Mouse (Mus musculus): ENCODE measurements at regions not wholly inside any gene's neighbourhood (a gene's known extent, or its start where the extent isn't known, plus 50 kb on each side); places are given as distances from the start of the nearest gene placed in this dataset.
"Not testable (repeated sequence)": the region's sequence is repeated elsewhere in the genome, so short reads cannot be mapped to it uniquely, and the experiment has no call there.

DNA sequence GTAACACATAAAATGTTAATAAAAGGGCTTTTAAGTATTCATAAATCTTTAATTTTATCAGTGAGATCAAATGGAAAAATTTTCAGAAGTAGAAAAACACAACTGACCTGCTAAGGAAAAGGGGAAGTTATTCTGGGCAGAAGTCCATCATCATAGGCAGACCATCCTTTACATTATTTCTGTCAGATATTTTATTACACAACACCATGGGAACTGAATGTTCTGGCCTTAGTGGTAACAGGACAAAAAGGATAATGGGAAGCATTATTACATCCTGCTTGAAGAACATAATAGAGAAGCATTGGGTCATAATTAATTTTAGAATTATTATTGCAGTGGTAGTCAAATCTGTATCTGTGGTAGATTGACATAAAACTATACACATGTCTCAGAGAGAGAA is 603.5 kb upstream of the Gje1 start:
- Histone ChIP-seq H3K4me3 (no peak overlapping the region), H3K36me3 (replicated peaks) (no peaks in the 10 kb centered on the region), H3K27me3 (replicated peaks; ENCODE audit: low read depth, poor library complexity, severe bottlenecking) (no peaks in the 10 kb centered on the region), H3K27ac (replicated peaks) (no peak overlapping the region), H3K9me3 (no peaks in the 10 kb centered on the region), H3K4me1 (no peaks in the 10 kb centered on the region)
- no peak for DNase-seq (ENCODE audit: low spot score)

GRCm38 (mm10) chr10:15317017-15317607 is 599.1 kb upstream of the Gje1 start:
- Histone ChIP-seq H3K27ac (replicated peaks) (no peak overlapping the region), H3K9me3 (no peaks in the 10 kb centered on the region), H3K27me3 (replicated peaks; ENCODE audit: low read depth, poor library complexity, severe bottlenecking) (no peaks in the 10 kb centered on the region), H3K4me3 (no peak overlapping the region), H3K36me3 (replicated peaks) (no peaks in the 10 kb centered on the region), H3K4me1 (no peaks in the 10 kb centered on the region)
- no peak for DNase-seq (ENCODE audit: low spot score)
- WGBS, result 82% methylated on average over 2 of the region's 2 CpGs

DNA sequence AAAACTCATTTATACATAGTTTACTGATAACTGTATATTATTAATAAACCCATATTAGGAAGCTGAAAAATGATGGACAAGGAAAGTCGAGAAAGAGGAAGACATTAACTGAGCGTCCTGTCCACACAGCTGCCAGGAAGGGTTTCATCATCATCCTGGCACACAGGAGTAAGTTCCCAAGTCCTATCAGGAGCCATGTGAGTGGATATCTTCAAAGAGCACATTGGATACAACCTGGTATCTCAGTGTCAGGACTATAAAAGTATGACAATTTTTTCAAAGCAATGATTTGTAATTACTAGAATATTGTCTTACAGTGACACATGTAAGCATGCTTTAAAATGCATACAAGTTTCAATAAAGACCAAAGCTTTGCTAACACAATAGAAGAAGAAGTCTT is 592.6 kb upstream of the Gje1 start:
- WGBS, result 87% methylated on average over 2 of the region's 2 CpGs
- no peaks in the 10 kb centered on the region for H3K27me3 ChIP-seq (replicated peaks; ENCODE audit: low read depth, poor library complexity, severe bottlenecking)
- H3K36me3 ChIP-seq (replicated peaks), result no peaks in the 10 kb centered on the region
- no peaks in the 10 kb centered on the region for H3K4me1 ChIP-seq
- no peak overlapping the region for H3K27ac ChIP-seq (replicated peaks)
- H3K4me3 ChIP-seq, result no peak overlapping the region
- no peaks in the 10 kb centered on the region for H3K9me3 ChIP-seq
- DNase-seq (ENCODE audit: low spot score), result no peak

DNA sequence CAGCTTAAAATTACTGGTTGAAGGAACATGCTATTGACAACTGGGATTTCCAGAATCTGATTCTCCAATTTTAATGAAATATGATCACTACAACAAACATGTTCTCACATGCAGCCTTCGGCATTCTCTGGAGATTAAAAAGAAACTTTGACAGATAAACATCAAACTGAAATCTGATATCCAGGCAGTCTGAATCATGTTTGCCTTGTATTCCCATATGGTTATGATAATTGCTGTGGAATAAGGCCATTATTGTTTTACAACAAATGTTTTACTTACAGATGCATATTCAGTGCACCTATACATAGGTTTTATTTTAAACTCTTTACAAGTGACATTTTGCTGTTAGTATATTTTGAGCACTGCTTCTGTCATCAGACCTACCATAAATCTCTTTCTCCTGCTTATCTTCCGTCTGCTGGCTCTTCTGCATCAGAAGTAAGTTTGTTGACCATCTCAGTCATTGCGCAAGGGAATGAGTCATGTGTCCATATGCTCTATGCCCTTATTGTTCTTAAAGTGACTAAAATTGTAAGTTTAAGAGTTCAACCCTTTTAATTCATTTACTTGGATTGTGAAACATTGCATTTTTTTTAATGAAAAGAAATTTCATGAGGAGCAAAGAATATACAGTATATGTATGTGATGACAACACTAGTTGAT is 587.9 kb upstream of the Gje1 start:
- Histone ChIP-seq H3K27me3 (replicated peaks; ENCODE audit: low read depth, poor library complexity, severe bottlenecking) (no peaks in the 10 kb centered on the region), H3K4me3 (no peak overlapping the region), H3K36me3 (replicated peaks) (no peaks in the 10 kb centered on the region), H3K27ac (replicated peaks) (no peak overlapping the region), H3K9me3 (no peaks in the 10 kb centered on the region), H3K4me1 (no peaks in the 10 kb centered on the region)
- WGBS, result 58% methylated on average over 3 of the region's 3 CpGs
- no peak for DNase-seq (ENCODE audit: low spot score)

DNA sequence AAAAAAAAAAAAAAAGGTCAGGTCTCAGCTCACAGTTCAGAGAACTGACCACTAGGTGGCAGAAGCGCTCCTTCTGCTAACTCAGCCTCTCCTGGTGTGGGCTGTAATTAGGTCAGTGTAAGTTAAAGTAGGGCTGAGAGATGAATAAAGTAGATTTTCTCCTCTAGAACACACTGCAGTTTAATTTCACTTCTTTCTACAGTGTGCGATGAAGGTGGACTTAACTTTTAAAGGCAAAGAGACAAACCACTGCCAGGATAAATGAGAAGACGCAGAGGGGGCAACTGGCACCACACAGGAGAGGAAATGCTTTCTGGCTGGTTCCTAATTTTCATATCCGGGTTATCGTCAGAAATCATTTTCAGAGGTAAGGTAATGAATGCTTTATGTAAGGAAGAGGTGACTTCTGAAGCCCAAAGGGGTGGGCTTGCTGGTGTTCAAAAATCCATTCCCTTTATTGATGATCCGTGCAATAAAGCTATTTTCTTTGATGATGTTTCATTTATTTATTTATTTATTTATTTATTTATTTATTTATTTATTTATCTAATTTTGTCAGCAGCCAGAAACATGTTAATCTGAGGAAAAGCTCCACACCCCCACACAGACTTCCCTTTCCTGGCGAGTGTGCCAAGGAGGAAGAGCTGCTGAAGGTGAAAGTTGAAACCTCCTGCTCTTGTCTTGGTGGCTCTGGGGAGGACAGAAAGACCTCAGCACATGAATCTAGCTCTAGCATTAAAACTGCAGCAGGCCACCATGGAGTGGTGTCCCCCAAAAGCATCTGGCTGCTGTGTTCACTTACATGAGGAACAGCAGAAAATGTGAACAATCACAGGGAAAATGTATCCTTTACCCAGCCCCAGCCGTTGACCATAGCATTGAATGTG is 582.4 kb upstream of the Gje1 start:
- H3K9me3 ChIP-seq, result no peaks in the 10 kb centered on the region
- peak; percentile 77 for DNase-seq (ENCODE audit: low spot score)
- 40% methylated on average over 8 of the region's 8 CpGs for whole genome bisulfite sequencing
- peak overlapping the region; percentile 30 for H3K27ac ChIP-seq (replicated peaks)
- H3K4me3 ChIP-seq, result no peak overlapping the region
- no peaks in the 10 kb centered on the region for H3K27me3 ChIP-seq (replicated peaks; ENCODE audit: low read depth, poor library complexity, severe bottlenecking)
- peaks cover 6% of the 10 kb centered on the region; the same call in 1 of the 2 replicates for H3K4me1 ChIP-seq
- no peaks in the 10 kb centered on the region for H3K36me3 ChIP-seq (replicated peaks)

- H3K27ac ChIP-seq (replicated peaks), result no peak overlapping the region
- no peak for DNase-seq (ENCODE audit: low spot score)
- H3K4me1 ChIP-seq, result peaks cover 6% of the 10 kb centered on the region; the same call in 1 of the 2 replicates
- no peaks in the 10 kb centered on the region for H3K36me3 ChIP-seq (replicated peaks)
- no peaks in the 10 kb centered on the region for H3K9me3 ChIP-seq
- no peak overlapping the region for H3K4me3 ChIP-seq
- H3K27me3 ChIP-seq (replicated peaks; ENCODE audit: low read depth, poor library complexity, severe bottlenecking), result no peaks in the 10 kb centered on the region
- WGBS, result 44% methylated on average over 11 of the region's 11 CpGs
Observed at GRCm38 (mm10) chr10:15299331-15300198, 581.6 kb upstream of the Gje1 start.

GRCm38 (mm10) chr10:15297257-15297656 is 579.2 kb upstream of the Gje1 start:
- Histone ChIP-seq H3K4me1 (peaks cover 6% of the 10 kb centered on the region; the same call in 1 of the 2 replicates), H3K27me3 (replicated peaks; ENCODE audit: low read depth, poor library complexity, severe bottlenecking) (no peaks in the 10 kb centered on the region), H3K27ac (replicated peaks) (no peak overlapping the region), H3K9me3 (no peaks in the 10 kb centered on the region), H3K36me3 (replicated peaks) (no peaks in the 10 kb centered on the region), H3K4me3 (no peak overlapping the region)
- WGBS, result 90% methylated on average over 2 of the region's 2 CpGs
- no peak for DNase-seq (ENCODE audit: low spot score)

DNA sequence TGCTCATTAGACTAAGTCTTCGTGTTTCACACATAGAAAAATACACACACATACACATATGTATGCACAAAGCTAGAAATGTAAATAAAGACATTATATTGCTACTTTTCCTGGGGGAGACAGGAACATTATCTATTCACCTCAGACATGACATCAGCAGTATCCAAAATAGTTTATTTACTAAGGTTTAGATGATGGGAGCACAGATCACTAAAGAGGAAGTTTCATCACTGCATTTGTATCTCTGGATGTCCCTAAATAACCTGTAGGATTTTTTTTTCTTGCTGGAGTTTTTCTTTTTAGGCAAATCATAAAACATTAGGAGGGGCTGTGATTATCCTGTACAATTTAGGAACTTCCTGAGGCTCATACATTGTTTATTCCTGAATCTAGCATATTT is 576.1 kb upstream of the Gje1 start:
- no peaks in the 10 kb centered on the region for H3K27me3 ChIP-seq (replicated peaks; ENCODE audit: low read depth, poor library complexity, severe bottlenecking)
- H3K36me3 ChIP-seq (replicated peaks), result no peaks in the 10 kb centered on the region
- H3K4me1 ChIP-seq, result no peaks in the 10 kb centered on the region
- H3K4me3 ChIP-seq, result no peak overlapping the region
- DNase-seq (ENCODE audit: low spot score), result no peak
- WGBS, result 79% methylated on average over 1 of the region's 1 CpGs
- H3K9me3 ChIP-seq, result no peaks in the 10 kb centered on the region
- H3K27ac ChIP-seq (replicated peaks), result no peak overlapping the region

GRCm38 (mm10) chr10:15263337-15263736 is 545.3 kb upstream of the Gje1 start:
- not testable (repeated sequence) for H3K9me3 ChIP-seq; H3K27me3 ChIP-seq (replicated peaks; ENCODE audit: low read depth, poor library complexity, severe bottlenecking); H3K4me3 ChIP-seq; DNase-seq (ENCODE audit: low spot score); H3K36me3 ChIP-seq (replicated peaks); H3K27ac ChIP-seq (replicated peaks); H3K4me1 ChIP-seq
- 55% methylated on average over 1 of the region's 1 CpGs for WGBS

- WGBS, result 84% methylated on average over 7 of the region's 7 CpGs
- not testable (repeated sequence) for DNase-seq (ENCODE audit: low spot score); H3K27ac ChIP-seq (replicated peaks); H3K9me3 ChIP-seq; H3K27me3 ChIP-seq (replicated peaks; ENCODE audit: low read depth, poor library complexity, severe bottlenecking); H3K4me3 ChIP-seq; H3K36me3 ChIP-seq (replicated peaks); H3K4me1 ChIP-seq
Observed at GRCm38 (mm10) chr10:15262282-15262681, 544.3 kb upstream of the Gje1 start.

- H3K36me3 ChIP-seq (replicated peaks), result no peaks in the 10 kb centered on the region
- H3K4me1 ChIP-seq, result no peaks in the 10 kb centered on the region
- no peaks in the 10 kb centered on the region for H3K27me3 ChIP-seq (replicated peaks; ENCODE audit: low read depth, poor library complexity, severe bottlenecking)
- WGBS, result 70% methylated on average over 2 of the region's 2 CpGs
- no peak overlapping the region for H3K4me3 ChIP-seq
- H3K9me3 ChIP-seq, result no peaks in the 10 kb centered on the region
- H3K27ac ChIP-seq (replicated peaks), result no peak overlapping the region
- DNase-seq (ENCODE audit: low spot score), result no peak
Observed at GRCm38 (mm10) chr10:15249402-15250086, 531.5 kb upstream of the Gje1 start.

- DNase-seq (ENCODE audit: low spot score), result no peak
- WGBS, result 91% methylated on average over 3 of the region's 3 CpGs
- Histone ChIP-seq H3K27me3 (replicated peaks; ENCODE audit: low read depth, poor library complexity, severe bottlenecking) (no peaks in the 10 kb centered on the region), H3K27ac (replicated peaks) (no peak overlapping the region), H3K4me3 (no peak overlapping the region), H3K9me3 (no peaks in the 10 kb centered on the region), H3K36me3 (replicated peaks) (no peaks in the 10 kb centered on the region), H3K4me1 (no peaks in the 10 kb centered on the region)
Observed at GRCm38 (mm10) chr10:15248899-15249298, 530.9 kb upstream of the Gje1 start.

Data from embryonic facial prominence, embryonic 10.5 days (tissue).